Mouse (Mus musculus): ENCODE results near the gene Gcnt1. TPM values are rescaled to one million over a fixed set of nuclear protein-coding genes. Genes with fewer than 3 reads are reported as not detected.

Gene Gcnt1
- polyA plus RNA-seq, 1 experiment = 0.12 TPM

- H3K27me3 ChIP-seq (ENCODE audit: control insufficient read depth, insufficient read depth, insufficient read length) = no peaks in the 10 kb centered on the region
- no peak overlapping the region for H3K4me3 ChIP-seq
- H3K36me3 ChIP-seq (ENCODE audit: control insufficient read depth, insufficient read depth) = no peaks in the 10 kb centered on the region
- TF ChIP-seq MYOG (IDR thresholded peaks at IDR 0.05; ENCODE audit: control insufficient read depth in 1 of 3, insufficient read depth in 1 of 3, insufficient read length in 2 of 3, low read depth in 2 of 3) (no peak), POLR2AphosphoS2 (IDR thresholded peaks at IDR 0.05; ENCODE audit: insufficient read length, low read depth) (no peak), MYOD1 (IDR thresholded peaks at IDR 0.05; ENCODE audit: control insufficient read depth in 1 of 3, insufficient read length in 2 of 3, low read depth in 2 of 3) (no peak), MAX (IDR thresholded peaks at IDR 0.05; ENCODE audit: low read depth) (no peak), USF1 (IDR thresholded peaks at IDR 0.05; ENCODE audit: low read depth) (no peak), TCF12 (IDR thresholded peaks at IDR 0.05; ENCODE audit: insufficient read depth, poor library complexity, severe bottlenecking) (no peak), SRF (IDR thresholded peaks at IDR 0.05; ENCODE audit: control insufficient read depth, insufficient read length, low read depth) (no peak), TCF3 (IDR thresholded peaks at IDR 0.05; ENCODE audit: insufficient read length, low read depth) (no peak), E2F4 (IDR thresholded peaks at IDR 0.05; ENCODE audit: insufficient read depth) (no peak), CEBPB (IDR thresholded peaks at IDR 0.05; ENCODE audit: insufficient read depth, poor library complexity, severe bottlenecking) (no peak), POLR2A (IDR thresholded peaks at IDR 0.05; ENCODE audit: insufficient read length, low read depth) (no peak), REST (IDR thresholded peaks at IDR 0.05; ENCODE audit: insufficient read depth, insufficient read length) (no peak)
- H3ac ChIP-seq (ENCODE audit: control insufficient read depth, insufficient read length) = no peak overlapping the region
- no peak overlapping the region for H3K4me2 ChIP-seq (ENCODE audit: low read depth)
- H3K79me2 ChIP-seq (ENCODE audit: control insufficient read depth, insufficient read depth) = no peaks in the 10 kb centered on the region
These were observed 59.9 kb downstream of the Gcnt1 start for GRCm38 (mm10) chr19:17312671-17313180.

GRCm38 (mm10) chr19:17311501-17311900 is 61.1 kb downstream of the Gcnt1 start:
- no peak overlapping the region for H3ac ChIP-seq (ENCODE audit: control insufficient read depth, insufficient read length)
- no peak overlapping the region for H3K4me3 ChIP-seq
- TF ChIP-seq TCF3 (IDR thresholded peaks at IDR 0.05; ENCODE audit: insufficient read length, low read depth) = no peak
- TF ChIP-seq POLR2A (IDR thresholded peaks at IDR 0.05; ENCODE audit: insufficient read length, low read depth) = no peak
- TF ChIP-seq REST (IDR thresholded peaks at IDR 0.05; ENCODE audit: insufficient read depth, insufficient read length) = no peak
- TF ChIP-seq MAX (IDR thresholded peaks at IDR 0.05; ENCODE audit: low read depth) = no peak
- TF ChIP-seq MYOG (IDR thresholded peaks at IDR 0.05; ENCODE audit: control insufficient read depth in 1 of 3, insufficient read depth in 1 of 3, insufficient read length in 2 of 3, low read depth in 2 of 3) = no peak
- no peak for TF ChIP-seq CEBPB (IDR thresholded peaks at IDR 0.05; ENCODE audit: insufficient read depth, poor library complexity, severe bottlenecking)
- TF ChIP-seq MYOD1 (IDR thresholded peaks at IDR 0.05; ENCODE audit: control insufficient read depth in 1 of 3, insufficient read length in 2 of 3, low read depth in 2 of 3) = no peak
- TF ChIP-seq POLR2AphosphoS2 (IDR thresholded peaks at IDR 0.05; ENCODE audit: insufficient read length, low read depth) = no peak
- no peak for TF ChIP-seq USF1 (IDR thresholded peaks at IDR 0.05; ENCODE audit: low read depth)
- no peak for TF ChIP-seq TCF12 (IDR thresholded peaks at IDR 0.05; ENCODE audit: insufficient read depth, poor library complexity, severe bottlenecking)
- TF ChIP-seq E2F4 (IDR thresholded peaks at IDR 0.05; ENCODE audit: insufficient read depth) = no peak
- TF ChIP-seq SRF (IDR thresholded peaks at IDR 0.05; ENCODE audit: control insufficient read depth, insufficient read length, low read depth) = no peak
- no peaks in the 10 kb centered on the region for H3K36me3 ChIP-seq (ENCODE audit: control insufficient read depth, insufficient read depth)
- H3K79me2 ChIP-seq (ENCODE audit: control insufficient read depth, insufficient read depth) = no peaks in the 10 kb centered on the region
- no peaks in the 10 kb centered on the region for H3K27me3 ChIP-seq (ENCODE audit: control insufficient read depth, insufficient read depth, insufficient read length)
- H3K4me2 ChIP-seq (ENCODE audit: low read depth) = no peak overlapping the region

GRCm38 (mm10) chr19:17311031-17311430 is 61.6 kb downstream of the Gcnt1 start:
- TF ChIP-seq CEBPB (IDR thresholded peaks at IDR 0.05; ENCODE audit: insufficient read depth, poor library complexity, severe bottlenecking) (no peak), USF1 (IDR thresholded peaks at IDR 0.05; ENCODE audit: low read depth) (no peak), POLR2A (IDR thresholded peaks at IDR 0.05; ENCODE audit: insufficient read length, low read depth) (no peak)
- Histone ChIP-seq H3K79me2 (ENCODE audit: control insufficient read depth, insufficient read depth) (no peaks in the 10 kb centered on the region), H3K4me2 (ENCODE audit: low read depth) (no peak overlapping the region), H3ac (ENCODE audit: control insufficient read depth, insufficient read length) (no peak overlapping the region), H3K36me3 (ENCODE audit: control insufficient read depth, insufficient read depth) (no peaks in the 10 kb centered on the region), H3K4me3 (no peak overlapping the region), H3K27me3 (ENCODE audit: control insufficient read depth, insufficient read depth, insufficient read length) (no peaks in the 10 kb centered on the region)

- no peaks in the 10 kb centered on the region for H3K36me3 ChIP-seq (ENCODE audit: control insufficient read depth, insufficient read depth)
- no peaks in the 10 kb centered on the region for H3K79me2 ChIP-seq (ENCODE audit: control insufficient read depth, insufficient read depth)
- no peak overlapping the region for H3ac ChIP-seq (ENCODE audit: control insufficient read depth, insufficient read length)
- no peak overlapping the region for H3K4me3 ChIP-seq
- H3K27me3 ChIP-seq (ENCODE audit: control insufficient read depth, insufficient read depth, insufficient read length) = no peaks in the 10 kb centered on the region
- TF ChIP-seq CEBPB (IDR thresholded peaks at IDR 0.05; ENCODE audit: insufficient read depth, poor library complexity, severe bottlenecking) (no peak), MYOD1 (IDR thresholded peaks at IDR 0.05; ENCODE audit: control insufficient read depth in 1 of 3, insufficient read length in 2 of 3, low read depth in 2 of 3) (no peak), REST (IDR thresholded peaks at IDR 0.05; ENCODE audit: insufficient read depth, insufficient read length) (no peak), POLR2A (IDR thresholded peaks at IDR 0.05; ENCODE audit: insufficient read length, low read depth) (no peak), USF1 (IDR thresholded peaks at IDR 0.05; ENCODE audit: low read depth) (no peak), TCF12 (IDR thresholded peaks at IDR 0.05; ENCODE audit: insufficient read depth, poor library complexity, severe bottlenecking) (no peak), TCF3 (IDR thresholded peaks at IDR 0.05; ENCODE audit: insufficient read length, low read depth) (no peak), POLR2AphosphoS2 (IDR thresholded peaks at IDR 0.05; ENCODE audit: insufficient read length, low read depth) (no peak), E2F4 (IDR thresholded peaks at IDR 0.05; ENCODE audit: insufficient read depth) (no peak), SRF (IDR thresholded peaks at IDR 0.05; ENCODE audit: control insufficient read depth, insufficient read length, low read depth) (no peak), MYOG (IDR thresholded peaks at IDR 0.05; ENCODE audit: control insufficient read depth in 1 of 3, insufficient read depth in 1 of 3, insufficient read length in 2 of 3, low read depth in 2 of 3) (no peak), MAX (IDR thresholded peaks at IDR 0.05; ENCODE audit: low read depth) (no peak)
- H3K4me2 ChIP-seq (ENCODE audit: low read depth) = no peak overlapping the region
These were observed 76.6 kb downstream of the Gcnt1 start for GRCm38 (mm10) chr19:17296081-17296480.
